Mouse (Mus musculus): ENCODE data around the gene Mfsd6.

- no peak for TF ChIP-seq POLR2A (IDR thresholded peaks at IDR 0.05; ENCODE audit: borderline replicate concordance, extremely low read depth, low read depth, low read length)
- TF ChIP-seq CTCF (IDR thresholded peaks at IDR 0.05; ENCODE audit: insufficient read depth, low read length): no peak
Measured at GRCm38 (mm10) chr1:52722586-52722985, 4.7 kb downstream of the Mfsd6 start.

Measured in lung, adult 2 months (tissue).